Mouse (Mus musculus): ENCODE measurements around the gene Zdbf2. TPM values are rescaled to one million over a fixed set of nuclear protein-coding genes. Genes with fewer than 3 reads are reported as not detected.
A peak's percentile ranks its signal among the peaks of the same experiment; 100 is the strongest.

Gene Zdbf2
- total RNA-seq, 1 experiment, result 43.2 TPM

- peaks cover 0 to 13% of the 10 kb centered on the region in 2 experiments; a peak in 2 of 4 replicates for H3K4me1 ChIP-seq (ENCODE audit: control insufficient read depth in 2 of 2, insufficient read depth in 2 of 2, low read length in 2 of 2, poor library complexity in 1 of 2)
- H3K36me3 ChIP-seq (ENCODE audit: control insufficient read depth, insufficient read depth, low read length, poor library complexity, severe bottlenecking), result no peaks in the 10 kb centered on the region; the same call in none of the 2 replicates
- H3K9me3 ChIP-seq (ENCODE audit: control insufficient read depth, insufficient read depth, low read depth, low read length), result no peaks in the 10 kb centered on the region
- H3K9ac ChIP-seq (ENCODE audit: insufficient read depth, low read depth, low read length, poor library complexity, severe bottlenecking), result no peak overlapping the region
- H3K4me3 ChIP-seq (ENCODE audit: insufficient read depth in 1 of 2, low read depth in 1 of 2, low read length in 2 of 2, poor library complexity in 1 of 2, severe bottlenecking in 1 of 2), result no peak overlapping the region
- TF ChIP-seq MAFK (IDR thresholded peaks at IDR 0.05; ENCODE audit: insufficient read depth, low read depth, low read length), result no peak
- TF ChIP-seq ZC3H11A (IDR thresholded peaks at IDR 0.05; ENCODE audit: borderline replicate concordance, low read depth, low read length), result no peak
- TF ChIP-seq ZNF384 (IDR thresholded peaks at IDR 0.05; ENCODE audit: low read depth, low read length), result no peak
- no peak for TF ChIP-seq CHD2 (IDR thresholded peaks at IDR 0.05; ENCODE audit: low read depth, low read length)
- no peak for TF ChIP-seq HCFC1 (IDR thresholded peaks at IDR 0.05; ENCODE audit: borderline replicate concordance, insufficient read depth, low read length)
- in situ Hi-C loops (cut with MboI; ENCODE audit: low sequenced_read_pairs in 2 of 2, unreplicated experiment in 2 of 2), result no loop called here
- no peak for DNase-seq (ENCODE audit: low read depth, low spot score)
- no peak overlapping the region for H3K27ac ChIP-seq (ENCODE audit: insufficient read depth, low read depth, low read length, poor library complexity, severe bottlenecking)
Observed at GRCm38 (mm10) chr1:63237371-63237770, 35.7 kb upstream of the Zdbf2 start.

- Histone ChIP-seq H3K4me1 (ENCODE audit: control insufficient read depth in 2 of 2, insufficient read depth in 2 of 2, low read length in 2 of 2, poor library complexity in 1 of 2) (peaks cover 0 to 13% of the 10 kb centered on the region in 2 experiments; a peak in 2 of 4 replicates), H3K36me3 (ENCODE audit: control insufficient read depth, insufficient read depth, low read length, poor library complexity, severe bottlenecking) (no peaks in the 10 kb centered on the region; the same call in none of the 2 replicates), H3K27ac (ENCODE audit: insufficient read depth, low read depth, low read length, poor library complexity, severe bottlenecking) (0 out of 2 replicates have a peak overlapping the region, but pooled peaks have one; percentile 9), H3K9ac (ENCODE audit: insufficient read depth, low read depth, low read length, poor library complexity, severe bottlenecking) (no peak overlapping the region), H3K9me3 (ENCODE audit: control insufficient read depth, insufficient read depth, low read depth, low read length) (no peaks in the 10 kb centered on the region), H3K4me3 (ENCODE audit: insufficient read depth in 1 of 2, low read depth in 1 of 2, low read length in 2 of 2, poor library complexity in 1 of 2, severe bottlenecking in 1 of 2) (no peak overlapping the region)
- no peak for DNase-seq (ENCODE audit: low read depth, low spot score)
- in situ Hi-C loops (cut with MboI; ENCODE audit: low sequenced_read_pairs in 2 of 2, unreplicated experiment in 2 of 2), result no loop called here
- no peak for TF ChIP-seq ZNF384 (IDR thresholded peaks at IDR 0.05; ENCODE audit: low read depth, low read length)
- no peak for TF ChIP-seq CHD2 (IDR thresholded peaks at IDR 0.05; ENCODE audit: low read depth, low read length)
- no peak for TF ChIP-seq ZC3H11A (IDR thresholded peaks at IDR 0.05; ENCODE audit: borderline replicate concordance, low read depth, low read length)
- TF ChIP-seq HCFC1 (IDR thresholded peaks at IDR 0.05; ENCODE audit: borderline replicate concordance, insufficient read depth, low read length), result no peak
Observed at GRCm38 (mm10) chr1:63239305-63239704, 33.8 kb upstream of the Zdbf2 start.

- no peak for DNase-seq (ENCODE audit: low read depth, low spot score)
- H3K9ac ChIP-seq (ENCODE audit: insufficient read depth, low read depth, low read length, poor library complexity, severe bottlenecking), result no peak overlapping the region
- no peaks in the 10 kb centered on the region for H3K9me3 ChIP-seq (ENCODE audit: control insufficient read depth, insufficient read depth, low read depth, low read length)
- H3K27ac ChIP-seq (ENCODE audit: insufficient read depth, low read depth, low read length, poor library complexity, severe bottlenecking), result peak overlapping the region; percentile 9; the same call in 1 of the 2 replicates
- no peaks in the 10 kb centered on the region; the same call in none of the 2 replicates for H3K36me3 ChIP-seq (ENCODE audit: control insufficient read depth, insufficient read depth, low read length, poor library complexity, severe bottlenecking)
- no peak overlapping the region for H3K4me3 ChIP-seq (ENCODE audit: insufficient read depth in 1 of 2, low read depth in 1 of 2, low read length in 2 of 2, poor library complexity in 1 of 2, severe bottlenecking in 1 of 2)
- no peak for TF ChIP-seq ZNF384 (IDR thresholded peaks at IDR 0.05; ENCODE audit: low read depth, low read length)
- TF ChIP-seq MAFK (IDR thresholded peaks at IDR 0.05; ENCODE audit: insufficient read depth, low read depth, low read length), result no peak
- peaks cover 0 to 13% of the 10 kb centered on the region in 2 experiments; a peak in 2 of 4 replicates for H3K4me1 ChIP-seq (ENCODE audit: control insufficient read depth in 2 of 2, insufficient read depth in 2 of 2, low read length in 2 of 2, poor library complexity in 1 of 2)
- in situ Hi-C loops (cut with MboI; ENCODE audit: low sequenced_read_pairs in 2 of 2, unreplicated experiment in 2 of 2), result no loop called here
Observed at GRCm38 (mm10) chr1:63239751-63240150, 33.3 kb upstream of the Zdbf2 start.

- in situ Hi-C loops (cut with MboI; ENCODE audit: low sequenced_read_pairs in 2 of 2, unreplicated experiment in 2 of 2), result no loop called here
- Histone ChIP-seq H3K4me1 (ENCODE audit: control insufficient read depth in 2 of 2, insufficient read depth in 2 of 2, low read length in 2 of 2, poor library complexity in 1 of 2) (peaks cover 1 to 7% of the 10 kb centered on the region in 2 experiments; a peak in 1 of 4 replicates), H3K27ac (ENCODE audit: insufficient read depth, low read depth, low read length, poor library complexity, severe bottlenecking) (no peak overlapping the region), H3K9me3 (ENCODE audit: control insufficient read depth, insufficient read depth, low read depth, low read length) (no peaks in the 10 kb centered on the region), H3K36me3 (ENCODE audit: control insufficient read depth, insufficient read depth, low read length, poor library complexity, severe bottlenecking) (no peaks in the 10 kb centered on the region; the same call in 1 of the 2 replicates), H3K4me3 (ENCODE audit: insufficient read depth in 1 of 2, low read depth in 1 of 2, low read length in 2 of 2, poor library complexity in 1 of 2, severe bottlenecking in 1 of 2) (no peak overlapping the region), H3K9ac (ENCODE audit: insufficient read depth, low read depth, low read length, poor library complexity, severe bottlenecking) (no peak overlapping the region)
- DNase-seq (ENCODE audit: low read depth, low spot score), result no peak
- no peak for TF ChIP-seq MAFK (IDR thresholded peaks at IDR 0.05; ENCODE audit: insufficient read depth, low read depth, low read length)
- TF ChIP-seq ZC3H11A (IDR thresholded peaks at IDR 0.05; ENCODE audit: borderline replicate concordance, low read depth, low read length), result no peak
- no peak for TF ChIP-seq CHD2 (IDR thresholded peaks at IDR 0.05; ENCODE audit: low read depth, low read length)
- no peak for TF ChIP-seq ZNF384 (IDR thresholded peaks at IDR 0.05; ENCODE audit: low read depth, low read length)
- TF ChIP-seq HCFC1 (IDR thresholded peaks at IDR 0.05; ENCODE audit: borderline replicate concordance, insufficient read depth, low read length), result no peak
Observed at GRCm38 (mm10) chr1:63243854-63244253, 29.2 kb upstream of the Zdbf2 start.
